Mouse (Mus musculus) liver, postnatal 0 days (tissue): ENCODE data around the gene Sash1. TPM values are rescaled to one million over a fixed set of nuclear protein-coding genes. Genes with fewer than 3 reads are reported as not detected.

ENCODE experiments used
- ATAC-seq: fragments of 200-750 bp; cut with Nextera tagmentation; 2 replicates; pipeline ENCODE4 v1.8.0; 2017; ENCODE audit warnings: mild to moderate bottlenecking, moderate library complexity
- DNase-seq: peaks from one replicate; pipeline ENCODE4 v3.0.0-alpha.2; 2016
- H3K27ac ChIP-seq: fragments of 300-500 bp; sonication (generic); 2 replicates; pipeline ENCODE4 v1.5.1; 2014; ENCODE audit warnings: antibody characterized with exemption, moderate library complexity, mild to moderate bottlenecking, low read depth
- H3K27me3 ChIP-seq: fragments of 300-500 bp; sonication (generic); 2 replicates; pipeline ENCODE4 v1.6.1; 2014; ENCODE audit warnings: low read length, control low read depth, mixed read lengths; ENCODE audit not compliant: insufficient read depth
- H3K36me3 ChIP-seq: fragments of 300-500 bp; sonication (generic); replicated peaks from 2 replicates; pipeline ENCODE4 v1.6.1; 2014; ENCODE audit warnings: mild to moderate bottlenecking, control low read depth, low read length, moderate library complexity, mixed read lengths; ENCODE audit not compliant: insufficient read depth
- H3K4me1 ChIP-seq: fragments of 300-500 bp; sonication (generic); 2 replicates; pipeline ENCODE4 v1.6.1; 2014; ENCODE audit warnings: antibody characterized with exemption, mild to moderate bottlenecking, control low read depth; ENCODE audit not compliant: insufficient read depth
- H3K4me2 ChIP-seq: fragments of 300-500 bp; sonication (generic); 2 replicates; pipeline ENCODE4 v1.6.1; 2014; ENCODE audit warnings: low read depth, mild to moderate bottlenecking, low read length, moderate library complexity, mixed read lengths
- H3K4me3 ChIP-seq: fragments of 300-500 bp; sonication (generic); 2 replicates; pipeline ENCODE4 v1.5.1; 2014; ENCODE audit warnings: low read depth, low read length
- H3K9ac ChIP-seq: fragments of 300-500 bp; sonication (generic); replicated peaks from 2 replicates; pipeline ENCODE4 v1.6.1; 2014; ENCODE audit warnings: mild to moderate bottlenecking, moderate library complexity
- H3K9me3 ChIP-seq: fragments of 300-500 bp; sonication (generic); 2 replicates; pipeline ENCODE4 v1.6.1; 2016; ENCODE audit warnings: mild to moderate bottlenecking, control low read depth, low read length, mixed read lengths
- CTCF ChIP-seq: sonication (generic); IDR thresholded peaks from 2 replicates; pipeline ENCODE4 v1.5.1; 2016; ENCODE audit warnings: antibody characterized with exemption, low read depth
- EP300 ChIP-seq: IDR thresholded peaks from 2 replicates; pipeline ENCODE4 v1.6.1; 2016; ENCODE audit warnings: antibody characterized with exemption, low read depth, mild to moderate bottlenecking
- WGBS: fragments of 180-500 bp; shearing (Covaris S2); extraction: QIAGEN DNeasy Blood & Tissue Kit; methylation state at CpG from one replicate; pipeline ENCODE4 v1.1.7; 2014; ENCODE audit not compliant: insufficient replicate concordance; 5-methylcytosine and 5-hydroxymethylcytosine counted together
- polyA plus RNA-seq: library from polyadenylated mRNA; unstranded; fragments of >200 nt; fragmentation: Nextera tagmentation; extraction: Ambion mirVana; gene quantifications from 2 replicates; pipeline ENCODE4 v1.2.1, GENCODE M21; 2015

The Sash1 gene
- polyA plus RNA-seq, 1 experiment from 2014 or later = 1.9 TPM

GRCm38 (mm10) chr10:8787221-8787620 is 98.6 kb downstream of the Sash1 start:
- DNase-seq = no peak
- peak; percentile 56 for ATAC-seq
- Histone ChIP-seq H3K9ac (no peak overlapping the region), H3K4me1 (peaks cover 18% of the 10 kb centered on the region), H3K9me3 (no peaks in the 10 kb centered on the region), H3K27ac (peak overlapping the region; percentile 64; the same call in 1 of the 2 replicates), H3K36me3 (peaks cover 6% of the 10 kb centered on the region; the same call in 1 of the 2 replicates), H3K4me3 (no peak overlapping the region), H3K4me2 (no peak overlapping the region), H3K27me3 (no peaks in the 10 kb centered on the region)
- WGBS = 64% methylated on average over 2 of the region's 2 CpGs
- no peak for TF ChIP-seq CTCF
- no peak for TF ChIP-seq EP300

- Histone ChIP-seq H3K27me3 (no peaks in the 10 kb centered on the region), H3K4me2 (no peak overlapping the region), H3K4me3 (no peak overlapping the region), H3K9me3 (no peaks in the 10 kb centered on the region), H3K36me3 (peaks cover 11% of the 10 kb centered on the region; the same call in 1 of the 2 replicates), H3K27ac (peak overlapping the region; percentile 24), H3K4me1 (peaks cover 18% of the 10 kb centered on the region), H3K9ac (no peak overlapping the region)
- 48% methylated on average over 11 of the region's 11 CpGs for WGBS
- TF ChIP-seq EP300 (no peak), CTCF (no peak)
- ATAC-seq = 0 out of 2 replicates have a peak, but pooled peaks have one; percentile 29
- DNase-seq = no peak
Measured at GRCm38 (mm10) chr10:8785451-8786145, 100.3 kb downstream of the Sash1 start.

DNA sequence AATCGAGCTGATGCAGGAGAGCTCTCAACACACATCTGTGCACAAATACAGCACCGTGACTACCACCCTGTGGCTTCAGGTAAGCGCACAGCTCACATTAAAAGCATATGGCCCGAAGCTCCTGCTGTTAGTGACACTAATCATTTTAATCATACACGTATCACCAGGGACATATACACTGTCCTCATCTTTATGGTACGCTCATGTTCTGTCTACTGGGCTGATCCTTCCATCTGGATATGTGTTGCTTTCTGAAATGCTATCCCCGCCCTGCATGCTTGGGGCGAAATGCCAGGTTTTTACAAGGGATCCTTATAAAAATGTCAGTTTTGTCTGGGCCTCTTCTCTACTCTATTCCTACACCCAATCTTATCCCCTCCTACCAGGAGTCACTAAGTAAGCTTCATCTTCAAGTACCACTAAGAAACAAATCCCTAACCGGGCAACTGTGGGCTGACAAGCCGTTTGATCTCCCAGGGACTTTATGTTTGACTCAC is 103.9 kb downstream of the Sash1 start:
- Histone ChIP-seq H3K4me3 (no peak overlapping the region), H3K27me3 (no peaks in the 10 kb centered on the region), H3K9me3 (no peaks in the 10 kb centered on the region), H3K27ac (no peak overlapping the region), H3K36me3 (peaks cover 15% of the 10 kb centered on the region), H3K4me2 (no peak overlapping the region), H3K9ac (no peak overlapping the region), H3K4me1 (peaks cover 15% of the 10 kb centered on the region; the same call in 1 of the 2 replicates)
- DNase-seq = no peak
- TF ChIP-seq EP300 = no peak
- no peak for TF ChIP-seq CTCF
- WGBS = 82% methylated on average over 10 of the region's 10 CpGs
- no peak for ATAC-seq

- H3K4me1 ChIP-seq = 0 out of 2 replicates have a peak, but pooled peaks cover 2% of the 10 kb centered on the region
- 66% methylated on average over 4 of the region's 4 CpGs for WGBS
- ATAC-seq = no peak
- peaks cover 27% of the 10 kb centered on the region for H3K36me3 ChIP-seq
- no peaks in the 10 kb centered on the region for H3K9me3 ChIP-seq
- H3K4me3 ChIP-seq = no peak overlapping the region
- no peak for TF ChIP-seq CTCF
- no peaks in the 10 kb centered on the region for H3K27me3 ChIP-seq
- no peak for DNase-seq
- no peak overlapping the region for H3K9ac ChIP-seq
- no peak overlapping the region for H3K4me2 ChIP-seq
- H3K27ac ChIP-seq = no peak overlapping the region
Measured at GRCm38 (mm10) chr10:8779842-8780241, 106.0 kb downstream of the Sash1 start.

DNA sequence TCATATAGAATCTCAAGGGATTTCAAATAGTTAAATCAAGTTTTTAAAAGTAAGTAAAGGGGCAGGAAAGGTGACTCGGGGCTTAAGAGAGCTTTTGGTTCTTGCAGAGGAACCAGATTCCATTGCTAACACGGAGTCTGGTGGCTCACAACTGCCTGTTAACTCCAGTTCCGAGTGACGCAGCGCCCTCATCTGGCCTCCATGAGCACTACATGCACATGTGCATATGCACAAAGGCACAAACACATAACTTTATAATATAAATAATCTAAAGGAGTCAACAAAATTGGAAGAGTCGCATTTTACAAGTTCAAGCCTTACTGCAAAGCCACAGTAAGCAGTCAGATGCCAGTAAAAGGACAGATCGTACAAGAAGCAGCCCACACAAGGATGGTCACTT is 107.0 kb downstream of the Sash1 start:
- Histone ChIP-seq H3K4me2 (no peak overlapping the region), H3K27me3 (no peaks in the 10 kb centered on the region), H3K9me3 (no peaks in the 10 kb centered on the region), H3K4me1 (0 out of 2 replicates have a peak, but pooled peaks cover 2% of the 10 kb centered on the region), H3K27ac (no peak overlapping the region), H3K4me3 (no peak overlapping the region), H3K9ac (no peak overlapping the region), H3K36me3 (peaks cover 21% of the 10 kb centered on the region)
- TF ChIP-seq CTCF (peak; percentile 33), EP300 (no peak)
- WGBS = 84% methylated on average over 7 of the region's 7 CpGs
- ATAC-seq = no peak
- no peak for DNase-seq

DNA sequence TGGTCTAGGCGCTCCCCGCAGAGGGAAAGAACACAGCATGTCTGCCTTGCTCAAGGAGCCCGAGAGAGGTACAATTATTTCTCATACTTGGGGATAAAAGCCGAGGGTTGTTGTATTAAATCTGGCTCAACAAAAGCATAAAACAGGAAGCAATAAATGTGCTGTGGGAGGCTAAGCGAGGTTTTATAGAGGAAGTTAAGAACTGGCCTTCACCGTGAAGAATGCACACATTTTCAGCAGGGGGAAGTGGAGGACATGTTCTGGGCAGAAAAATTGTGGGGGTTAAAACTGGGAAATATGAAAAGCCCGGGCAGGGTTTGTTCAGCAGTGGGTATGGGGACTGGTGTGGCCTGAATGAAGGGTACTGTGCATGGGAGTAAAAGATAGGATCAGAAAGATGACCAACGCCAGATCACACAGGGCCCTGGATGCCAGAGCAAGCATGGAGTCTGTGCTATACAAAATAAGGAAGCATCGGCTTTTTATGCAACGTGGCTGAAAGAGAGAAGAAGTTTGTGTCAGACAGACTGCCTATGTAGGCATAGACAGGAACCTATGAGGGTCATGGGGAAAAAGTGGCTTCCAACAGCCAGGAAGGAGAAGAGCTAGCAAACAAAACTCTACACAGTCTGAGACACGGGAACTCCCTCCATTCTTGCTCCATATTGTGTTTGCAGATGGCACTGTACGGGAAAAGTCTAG is 108.2 kb downstream of the Sash1 start:
- Histone ChIP-seq H3K27ac (peak overlapping the region; percentile 56), H3K27me3 (no peaks in the 10 kb centered on the region), H3K4me3 (no peak overlapping the region), H3K9me3 (no peaks in the 10 kb centered on the region), H3K9ac (no peak overlapping the region), H3K36me3 (peaks cover 21% of the 10 kb centered on the region), H3K4me2 (no peak overlapping the region), H3K4me1 (peaks cover 4% of the 10 kb centered on the region)
- WGBS = 50% methylated on average over 12 of the region's 12 CpGs
- ATAC-seq = peak; percentile 49
- DNase-seq = no peak
- TF ChIP-seq CTCF (no peak), EP300 (no peak)
